Mouse (Mus musculus) spleen, adult 2 months (tissue): ENCODE data around the gene Ddx19a. TPM values are rescaled to one million over a fixed set of nuclear protein-coding genes. Genes with fewer than 3 reads are reported as not detected.
"Not testable (repeated sequence)": the region's sequence is repeated elsewhere in the genome, so short reads cannot be mapped to it uniquely, and the experiment has no call there.

ENCODE experiments used
- DNase-seq, 2 experiments: peaks; one replicate each; pipeline versions ENCODE4 v3.0.0 to v3.0.0-alpha.2; 2012 to 2021; ENCODE audit warnings: low spot score in 2 of 2, low read depth in 1 of 2
- H3K27ac ChIP-seq: fragments of 200-500 bp; 2 replicates; pipeline ENCODE4 v1.5.1; 2012; ENCODE audit warnings: low read length, inconsistent platforms; ENCODE audit not compliant: insufficient read depth
- H3K27me3 ChIP-seq: fragments of 200-500 bp; 2 replicates; pipeline ENCODE4 v1.6.1; 2012; ENCODE audit warnings: mild to moderate bottlenecking, moderate library complexity, low read length, inconsistent platforms; ENCODE audit not compliant: control insufficient read depth, insufficient read depth
- H3K36me3 ChIP-seq: fragments of 200-500 bp; 2 replicates; pipeline ENCODE4 v1.6.1; 2012; ENCODE audit warnings: mild to moderate bottlenecking, low read length, inconsistent platforms; ENCODE audit not compliant: control insufficient read depth, insufficient read depth
- H3K4me1 ChIP-seq: fragments of 200-500 bp; 2 replicates; pipeline ENCODE4 v1.6.1; 2011; ENCODE audit warnings: inconsistent platforms; ENCODE audit not compliant: control insufficient read depth, insufficient read depth, insufficient read length
- H3K4me3 ChIP-seq: fragments of 200-500 bp; 2 replicates; pipeline ENCODE4 v1.5.1; 2011; ENCODE audit warnings: mild to moderate bottlenecking, inconsistent platforms; ENCODE audit not compliant: insufficient read depth, insufficient read length; ENCODE audit errors: extremely low read depth
- CTCF ChIP-seq: fragments of 200-500 bp; IDR thresholded peaks from 2 replicates; pipeline ENCODE4 v1.5.1; 2011; ENCODE audit warnings: mild to moderate bottlenecking, inconsistent platforms; ENCODE audit not compliant: insufficient read depth, insufficient read length, insufficient replicate concordance; ENCODE audit errors: extremely low read depth
- POLR2A ChIP-seq: fragments of 200-500 bp; IDR thresholded peaks from 2 replicates; pipeline ENCODE4 v1.6.1; 2011; ENCODE audit warnings: low read depth, low read length, inconsistent platforms
- WGBS: fragments of 180-500 bp; shearing (Covaris S2); methylation state at CpG from one replicate; pipeline ENCODE4 v1.1.7; 2018; 5-methylcytosine and 5-hydroxymethylcytosine counted together
- polyA plus RNA-seq: library from polyadenylated mRNA; depleted of rRNA; stranded (reverse); fragments of >200 nt; gene quantifications from 2 replicates; pipeline ENCODE4 v1.2.3, GENCODE M21; 2012

Gene Ddx19a
- polyA plus RNA-seq, 1 experiment, result 23.5 TPM

DNA sequence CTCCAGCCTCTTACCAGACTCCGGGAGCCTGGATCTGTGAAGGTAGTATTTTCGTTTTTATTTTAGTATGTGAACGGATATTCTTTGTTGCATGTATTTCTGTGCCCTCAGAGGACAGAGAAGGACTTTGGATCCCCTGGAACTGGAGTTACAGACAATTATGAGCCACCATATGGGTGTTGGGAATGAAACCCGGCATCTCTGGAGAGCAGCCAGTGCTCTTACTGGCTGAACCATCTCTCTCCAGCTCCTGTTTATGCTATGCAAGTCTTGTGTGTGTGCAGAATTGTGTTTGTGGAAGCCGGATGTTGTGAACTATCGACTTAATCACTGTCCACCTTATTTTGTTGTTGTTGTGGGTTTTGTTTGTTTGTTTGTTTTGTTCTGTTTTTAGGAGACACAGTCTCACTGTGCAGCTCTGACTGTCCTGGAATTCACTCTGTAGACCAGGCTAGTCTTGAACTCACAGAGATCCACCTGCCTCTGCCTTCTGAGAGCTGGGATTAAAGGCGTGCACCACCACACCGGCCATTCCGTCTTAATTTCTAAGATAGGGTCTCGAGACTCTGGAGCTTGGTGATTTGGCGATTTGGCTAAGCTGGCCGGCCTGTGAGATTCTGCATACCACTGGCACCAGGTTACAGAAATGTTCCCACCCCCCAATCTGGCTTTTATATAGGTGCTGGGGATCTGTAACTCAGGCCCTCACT lies 38.4 kb downstream of the Ddx19a start:
- Histone ChIP-seq H3K36me3 (peaks cover 3% of the 10 kb centered on the region), H3K4me3 (no peak overlapping the region), H3K27ac (no peak overlapping the region), H3K4me1 (no peaks in the 10 kb centered on the region; the same call in 1 of the 2 replicates), H3K27me3 (no peaks in the 10 kb centered on the region)
- no peak for TF ChIP-seq CTCF
- no peak for TF ChIP-seq POLR2A
- WGBS, result 95% methylated on average over 12 of the region's 12 CpGs
- DNase-seq, result no peak

DNA sequence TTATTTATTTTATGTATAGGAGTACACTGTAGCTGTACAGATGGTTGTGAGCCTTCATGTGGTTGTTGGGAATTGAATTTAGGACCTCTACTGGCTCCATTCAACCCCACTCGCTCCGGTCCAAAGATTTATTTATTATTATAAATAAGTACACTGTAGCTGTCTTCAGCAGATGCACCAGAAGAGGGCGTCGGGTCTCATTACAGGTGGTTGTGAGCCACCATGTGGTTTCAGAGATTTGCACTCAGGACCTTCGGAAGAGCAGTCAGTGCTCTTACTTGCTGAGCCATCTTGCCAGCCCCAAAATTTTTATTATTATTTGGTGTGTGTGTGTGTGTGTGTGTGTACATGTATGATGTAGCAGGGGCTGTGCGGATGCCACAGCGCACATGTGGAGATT lies 39.0 kb downstream of the Ddx19a start:
- not testable (repeated sequence) for H3K36me3 ChIP-seq, H3K27me3 ChIP-seq, H3K4me1 ChIP-seq, H3K4me3 ChIP-seq, DNase-seq, H3K27ac ChIP-seq
- 94% methylated on average over 7 of the region's 7 CpGs for WGBS

DNA sequence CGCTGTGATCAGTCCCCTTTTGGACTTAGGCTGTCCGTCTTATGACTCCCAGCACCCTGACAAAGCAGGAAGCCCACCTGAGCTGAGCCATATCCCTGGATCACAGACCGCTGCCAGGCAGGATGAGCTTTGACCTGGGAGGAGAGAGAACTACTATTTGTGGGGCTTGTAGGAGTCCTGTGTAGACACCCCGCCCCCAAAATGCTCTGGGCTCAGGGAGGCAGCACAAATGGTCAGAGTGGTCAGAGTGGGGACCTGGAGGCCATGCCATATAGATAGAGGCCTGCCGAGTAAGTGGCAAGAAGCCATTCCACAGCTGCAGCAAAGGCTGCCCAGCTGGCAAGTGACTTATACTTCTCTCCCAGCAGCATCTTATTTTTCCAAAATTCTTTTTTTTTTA lies 39.5 kb downstream of the Ddx19a start:
- Histone ChIP-seq H3K36me3 (peaks cover 3% of the 10 kb centered on the region), H3K27me3 (no peaks in the 10 kb centered on the region), H3K4me3 (no peak overlapping the region), H3K27ac (no peak overlapping the region), H3K4me1 (no peaks in the 10 kb centered on the region; the same call in 1 of the 2 replicates)
- TF ChIP-seq POLR2A (no peak), CTCF (no peak)
- DNase-seq, result no peak
- WGBS, result 97% methylated on average over 5 of the region's 5 CpGs

DNA sequence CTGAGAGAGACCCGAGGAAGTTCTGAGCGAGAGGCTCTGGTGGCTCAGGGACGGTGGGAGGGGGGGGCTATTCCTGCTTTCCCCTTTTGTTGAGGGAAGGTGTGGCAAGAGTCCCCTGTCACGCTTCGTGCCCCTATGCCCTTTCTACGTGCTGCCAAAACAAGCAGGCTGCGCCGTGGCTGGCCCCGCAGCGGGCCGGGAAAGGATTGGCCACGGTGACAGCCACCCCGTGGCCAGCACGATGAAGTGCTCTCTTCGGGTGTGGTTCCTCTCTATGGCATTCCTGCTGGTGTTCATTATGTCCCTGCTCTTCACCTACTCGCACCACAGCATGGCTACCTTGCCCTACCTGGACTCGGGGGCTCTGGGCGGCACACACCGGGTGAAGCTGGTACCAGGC lies 40.1 kb downstream of the Ddx19a start:
- Histone ChIP-seq H3K36me3 (peaks cover 3% of the 10 kb centered on the region), H3K4me1 (no peaks in the 10 kb centered on the region; the same call in 1 of the 2 replicates), H3K4me3 (no peak overlapping the region), H3K27ac (no peak overlapping the region), H3K27me3 (no peaks in the 10 kb centered on the region)
- no peak for TF ChIP-seq CTCF
- no peak for TF ChIP-seq POLR2A
- 95% methylated on average over 19 of the region's 19 CpGs for WGBS
- DNase-seq, result no peak

DNA sequence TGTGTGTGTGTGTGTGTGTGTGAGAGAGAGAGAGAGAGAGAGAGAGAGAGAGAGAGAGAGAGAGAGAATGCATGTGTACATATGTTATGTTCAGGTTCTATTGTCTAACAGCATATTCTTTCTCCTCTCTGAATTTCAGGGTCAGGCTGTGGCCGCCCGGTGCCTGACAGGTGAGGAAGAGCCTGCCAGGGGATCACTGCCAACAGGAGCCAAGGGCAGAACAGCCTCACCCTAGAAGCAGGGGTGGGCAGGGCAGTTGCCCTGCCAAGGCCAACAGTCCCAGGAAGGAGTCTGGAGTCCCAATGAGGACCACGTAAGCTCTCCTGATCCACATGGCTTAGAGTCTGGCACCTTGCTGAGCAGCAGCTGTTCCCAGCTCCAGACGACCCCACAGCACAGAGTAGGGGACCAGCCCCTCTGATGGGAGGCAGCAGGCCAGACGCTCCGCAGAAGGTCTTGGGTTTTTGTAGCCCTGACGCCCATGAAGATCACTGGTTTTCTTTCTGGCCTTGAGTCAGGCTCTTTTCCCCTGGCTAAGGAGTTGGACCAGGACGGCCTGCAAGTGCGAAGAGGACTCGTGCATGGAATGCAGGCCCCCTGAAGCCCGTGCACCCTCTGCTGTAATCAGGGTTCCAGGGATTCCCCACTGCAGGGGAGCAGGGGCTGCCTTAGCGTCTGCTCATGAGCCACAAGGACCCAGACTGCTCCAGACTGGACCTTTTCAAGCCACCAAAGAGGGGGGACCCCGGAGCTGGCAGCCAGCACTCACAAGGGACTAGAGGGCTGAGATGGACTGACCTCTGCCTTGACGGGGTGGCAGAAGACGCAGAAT lies 40.8 kb downstream of the Ddx19a start:
- DNase-seq, result no peak
- Histone ChIP-seq H3K4me3 (no peak overlapping the region), H3K4me1 (no peaks in the 10 kb centered on the region; the same call in 1 of the 2 replicates), H3K27ac (no peak overlapping the region), H3K36me3 (peaks cover 3% of the 10 kb centered on the region), H3K27me3 (no peaks in the 10 kb centered on the region)
- WGBS, result 98% methylated on average over 15 of the region's 15 CpGs
- TF ChIP-seq POLR2A (no peak), CTCF (no peak)

DNA sequence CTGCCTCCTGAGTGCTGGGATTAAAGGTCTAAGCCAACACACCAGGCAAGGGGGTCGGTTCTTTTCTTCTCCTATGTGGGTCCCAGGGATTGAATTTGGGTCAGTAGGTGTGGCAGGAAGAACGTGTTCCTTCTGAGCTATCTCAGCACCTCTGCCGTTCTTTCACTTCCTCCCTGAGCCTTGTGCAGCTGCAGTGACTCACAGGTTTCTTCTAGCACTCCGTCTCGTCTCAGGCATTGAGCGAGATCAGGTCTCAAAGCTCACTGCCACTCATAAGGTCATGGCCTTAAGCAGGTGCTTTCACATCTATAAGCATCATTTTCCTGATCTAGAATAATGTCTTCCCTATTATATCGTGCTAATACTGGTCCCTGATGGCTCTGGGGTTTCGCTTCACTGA lies 42.8 kb downstream of the Ddx19a start:
- peak overlapping the region; percentile 64 for H3K27ac ChIP-seq
- peak in 1 of 2 experiments; percentile 66 for DNase-seq
- 24% methylated on average over 8 of the region's 8 CpGs for WGBS
- peaks cover 3% of the 10 kb centered on the region for H3K36me3 ChIP-seq
- no peak overlapping the region for H3K4me3 ChIP-seq
- no peaks in the 10 kb centered on the region for H3K27me3 ChIP-seq
- TF ChIP-seq POLR2A (no peak), CTCF (no peak)
- H3K4me1 ChIP-seq, result peaks cover 5% of the 10 kb centered on the region; the same call in 1 of the 2 replicates

DNA sequence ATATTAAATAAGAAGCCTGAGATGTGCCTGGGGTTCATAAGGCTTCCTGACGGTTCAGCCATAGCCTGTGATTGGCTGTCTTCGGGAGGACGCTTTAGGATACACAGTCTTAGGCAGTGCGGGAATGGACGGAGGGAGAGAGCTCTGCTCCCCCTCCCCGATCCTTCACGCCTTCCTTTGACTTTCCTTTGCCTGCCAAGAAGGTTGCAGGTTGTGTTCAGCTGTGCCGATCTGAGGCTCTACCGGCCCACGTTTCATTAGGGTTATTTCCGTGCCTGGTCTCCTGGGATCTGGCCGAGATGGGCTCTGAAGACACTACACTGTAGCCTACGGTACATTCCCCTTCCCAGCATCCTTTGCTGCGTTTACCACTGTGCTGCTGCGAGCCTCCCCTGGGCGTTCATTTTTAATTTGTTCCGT lies 47.5 kb downstream of the Ddx19a start:
- peak overlapping the region; percentile 21; the same call in 1 of the 2 replicates for H3K4me3 ChIP-seq
- TF ChIP-seq CTCF (no peak), POLR2A (no peak)
- peak overlapping the region; percentile 6; the same call in 1 of the 2 replicates for H3K27ac ChIP-seq
- 42% methylated on average over 17 of the region's 17 CpGs for WGBS
- H3K36me3 ChIP-seq, result no peaks in the 10 kb centered on the region
- H3K4me1 ChIP-seq, result peaks cover 5% of the 10 kb centered on the region; the same call in 1 of the 2 replicates
- peak in 1 of 2 experiments; percentile 74 for DNase-seq
- H3K27me3 ChIP-seq, result no peaks in the 10 kb centered on the region
